Mouse (Mus musculus) neural tube, embryonic 14.5 days (tissue): ENCODE data around the gene Gckr. TPM values are rescaled to one million over a fixed set of nuclear protein-coding genes. Genes with fewer than 3 reads are reported as not detected.

Experiments used
- ATAC-seq: fragments of 200-750 bp; cut with Nextera tagmentation; 2 replicates; pipeline ENCODE4 v1.8.0; 2017; ENCODE audit warnings: low read depth, mild to moderate bottlenecking, moderate TSS enrichment, moderate library complexity
- H3K27ac ChIP-seq: fragments of 300-500 bp; sonication (generic); 2 replicates; pipeline ENCODE4 v1.5.1; 2014; ENCODE audit warnings: low read depth, mild to moderate bottlenecking, control low read depth, low read length, moderate library complexity, mixed read lengths
- H3K27me3 ChIP-seq: fragments of 300-500 bp; sonication (generic); 2 replicates; pipeline ENCODE4 v1.6.1; 2014; ENCODE audit warnings: low read length; ENCODE audit not compliant: control insufficient read depth, insufficient read depth
- H3K36me3 ChIP-seq: fragments of 300-500 bp; sonication (generic); 2 replicates; pipeline ENCODE4 v1.6.1; 2014; ENCODE audit warnings: low read length, mixed read lengths; ENCODE audit not compliant: control insufficient read depth, insufficient read depth
- H3K4me1 ChIP-seq: fragments of 300-500 bp; sonication (generic); 2 replicates; pipeline ENCODE4 v1.6.1; 2014; ENCODE audit warnings: low read length; ENCODE audit not compliant: control insufficient read depth, insufficient read depth
- H3K4me2 ChIP-seq: fragments of 300-500 bp; sonication (generic); 2 replicates; pipeline ENCODE4 v1.6.1; 2014; ENCODE audit warnings: mild to moderate bottlenecking, low read depth, low read length, control low read depth
- H3K4me3 ChIP-seq: fragments of 300-500 bp; sonication (generic); 2 replicates; pipeline ENCODE4 v1.5.1; 2014; ENCODE audit warnings: low read depth, low read length, control low read depth, mixed read lengths
- H3K9ac ChIP-seq: fragments of 300-500 bp; sonication (generic); replicated peaks from 2 replicates; pipeline ENCODE4 v1.6.1; 2014; ENCODE audit warnings: low read depth, mild to moderate bottlenecking, control low read depth, low read length, mixed read lengths
- H3K9me3 ChIP-seq: fragments of 300-500 bp; sonication (generic); 2 replicates; pipeline ENCODE4 v1.6.1; 2016; ENCODE audit warnings: low read length; ENCODE audit not compliant: control insufficient read depth
- WGBS: fragments of 180-500 bp; shearing (Covaris S2); extraction: QIAGEN DNeasy Blood & Tissue Kit; methylation state at CpG from one replicate; pipeline ENCODE4 v1.1.7; 2014; 5-methylcytosine and 5-hydroxymethylcytosine counted together
- polyA plus RNA-seq: library from polyadenylated mRNA; unstranded; fragments of >200 nt; fragmentation: Nextera tagmentation; extraction: Ambion mirVana; gene quantifications from 2 replicates; pipeline ENCODE4 v1.2.1, GENCODE M21; 2014

Gckr gene
- polyA plus RNA-seq, 1 experiment from 2014 or later: 0.21 TPM

DNA sequence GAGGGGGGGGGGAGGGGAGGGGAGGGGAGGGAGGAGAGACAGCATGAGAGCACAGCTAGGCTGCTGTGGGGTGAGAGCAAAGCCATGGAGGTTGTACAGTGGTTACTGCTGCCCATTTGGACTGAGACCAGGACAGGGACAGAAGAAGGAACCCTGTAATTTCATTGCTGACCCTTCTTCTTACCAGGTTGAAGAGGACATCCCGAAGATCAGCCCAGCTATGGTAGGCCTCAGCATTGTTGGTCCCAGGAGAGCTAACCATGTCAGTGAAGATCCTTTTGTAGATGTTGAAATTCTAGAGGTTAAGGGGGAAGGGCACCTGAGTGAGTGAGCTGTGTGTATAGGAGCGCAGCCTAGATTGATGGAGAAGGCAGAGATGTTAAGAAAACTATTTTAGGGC lies 41.9 kb upstream of the Gckr start:
- no peak overlapping the region for H3K4me3 ChIP-seq
- no peak for ATAC-seq
- H3K9ac ChIP-seq: no peak overlapping the region
- 0 out of 2 replicates have a peak, but pooled peaks cover 3% of the 10 kb centered on the region for H3K4me1 ChIP-seq
- no peaks in the 10 kb centered on the region for H3K27me3 ChIP-seq
- H3K36me3 ChIP-seq: peaks cover 51% of the 10 kb centered on the region
- H3K9me3 ChIP-seq: no peaks in the 10 kb centered on the region
- no peak overlapping the region for H3K4me2 ChIP-seq
- no peak overlapping the region for H3K27ac ChIP-seq
- 97% methylated on average over 2 of the region's 2 CpGs for WGBS

DNA sequence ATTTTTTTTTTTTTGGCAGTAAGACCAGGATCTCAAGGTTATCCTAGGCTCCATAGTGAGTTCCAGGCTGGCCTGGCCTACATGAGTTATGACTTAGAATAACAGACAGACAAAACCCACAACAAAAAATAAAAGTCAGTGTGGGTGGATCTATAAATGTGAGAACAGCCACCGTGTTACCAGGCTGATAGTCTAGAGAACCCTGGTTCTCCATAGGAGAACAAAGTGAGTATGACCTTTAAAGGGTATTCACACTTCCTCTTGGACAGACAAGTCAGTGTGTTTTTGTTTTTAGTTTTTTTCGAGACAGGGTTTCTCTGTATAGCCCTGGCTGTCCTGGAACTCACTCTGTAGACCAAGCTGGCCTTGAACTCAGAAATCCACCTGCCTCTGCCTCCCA lies 41.3 kb upstream of the Gckr start:
- Histone ChIP-seq H3K9me3 (no peaks in the 10 kb centered on the region), H3K9ac (no peak overlapping the region), H3K36me3 (peaks cover 51% of the 10 kb centered on the region), H3K4me2 (no peak overlapping the region), H3K27ac (no peak overlapping the region), H3K4me3 (no peak overlapping the region), H3K27me3 (no peaks in the 10 kb centered on the region), H3K4me1 (0 out of 2 replicates have a peak, but pooled peaks cover 3% of the 10 kb centered on the region)
- ATAC-seq: no peak
- 75% methylated on average over 2 of the region's 2 CpGs for WGBS

DNA sequence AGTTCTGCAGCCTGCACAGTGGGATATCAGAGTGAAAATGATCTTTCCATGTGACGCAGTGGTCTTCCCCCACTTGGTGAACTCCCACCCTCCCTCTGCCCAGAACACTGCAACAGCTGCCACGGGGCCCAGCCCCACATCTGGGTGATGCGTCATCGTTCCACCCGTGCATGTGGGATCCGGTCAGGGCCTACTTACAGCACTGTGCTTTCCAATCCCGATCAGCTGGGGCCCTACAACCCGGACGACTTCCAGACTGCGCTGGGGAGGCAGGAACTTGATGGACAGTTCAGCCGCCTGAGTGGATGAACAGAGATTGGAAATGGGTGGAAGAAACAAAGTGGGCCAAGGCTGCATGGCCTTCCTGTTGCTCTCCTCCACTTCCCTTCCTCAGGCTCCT lies 39.6 kb upstream of the Gckr start:
- H3K27ac ChIP-seq: no peak overlapping the region
- H3K4me2 ChIP-seq: no peak overlapping the region
- no peak for ATAC-seq
- no peaks in the 10 kb centered on the region for H3K27me3 ChIP-seq
- H3K36me3 ChIP-seq: peaks cover 45% of the 10 kb centered on the region
- no peak overlapping the region for H3K4me3 ChIP-seq
- no peaks in the 10 kb centered on the region for H3K4me1 ChIP-seq
- WGBS: 83% methylated on average over 11 of the region's 11 CpGs
- H3K9ac ChIP-seq: no peak overlapping the region
- H3K9me3 ChIP-seq: no peaks in the 10 kb centered on the region

DNA sequence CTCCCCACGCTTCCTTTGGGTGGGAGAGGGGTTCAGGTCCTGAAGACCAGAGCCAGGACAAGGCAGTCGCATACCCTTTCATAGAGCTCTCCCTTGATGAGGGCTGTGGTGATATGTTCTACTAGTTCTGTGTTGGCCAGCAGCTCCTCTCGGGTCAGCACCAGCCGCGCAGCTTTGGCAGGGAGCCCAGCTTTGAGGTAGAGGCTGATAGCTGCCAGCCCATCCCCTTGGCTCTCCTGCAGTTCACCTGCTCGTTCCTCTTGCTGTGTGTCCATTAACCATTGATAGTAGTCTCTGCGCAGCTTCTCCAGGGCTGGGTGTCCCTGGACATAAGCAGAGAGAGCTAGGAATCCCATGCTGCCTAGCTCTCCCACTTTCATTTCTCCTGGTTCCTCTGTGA lies 31.1 kb upstream of the Gckr start:
- Histone ChIP-seq H3K4me3 (no peak overlapping the region), H3K4me2 (no peak overlapping the region), H3K27me3 (no peaks in the 10 kb centered on the region), H3K9ac (no peak overlapping the region), H3K4me1 (no peaks in the 10 kb centered on the region), H3K27ac (no peak overlapping the region), H3K36me3 (peaks cover 49% of the 10 kb centered on the region), H3K9me3 (no peaks in the 10 kb centered on the region)
- no peak for ATAC-seq
- WGBS: 96% methylated on average over 7 of the region's 7 CpGs

DNA sequence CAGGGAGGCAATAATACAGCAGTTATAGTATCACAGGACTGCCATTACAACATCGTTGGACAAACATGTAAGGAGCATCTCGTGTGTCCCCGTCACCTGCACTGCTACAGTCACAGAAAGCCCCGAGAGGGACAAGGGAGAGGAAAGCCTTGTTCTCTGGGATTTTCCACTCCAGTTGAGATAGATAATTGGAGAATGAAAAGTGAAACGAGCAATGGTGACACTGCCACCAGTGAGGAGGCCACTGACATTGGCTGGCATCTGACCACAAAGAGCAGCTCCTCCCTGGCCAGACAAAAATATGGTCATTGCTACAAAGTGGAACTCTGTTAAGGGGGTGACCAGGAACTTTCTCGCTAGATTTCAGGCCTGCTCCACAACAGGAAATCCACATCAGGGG lies 29.6 kb upstream of the Gckr start:
- no peaks in the 10 kb centered on the region for H3K4me1 ChIP-seq
- no peaks in the 10 kb centered on the region for H3K9me3 ChIP-seq
- H3K27ac ChIP-seq: no peak overlapping the region
- no peak for ATAC-seq
- H3K4me3 ChIP-seq: no peak overlapping the region
- no peak overlapping the region for H3K9ac ChIP-seq
- no peak overlapping the region for H3K4me2 ChIP-seq
- 71% methylated on average over 6 of the region's 6 CpGs for WGBS
- peaks cover 55% of the 10 kb centered on the region for H3K36me3 ChIP-seq
- no peaks in the 10 kb centered on the region for H3K27me3 ChIP-seq

- H3K9me3 ChIP-seq: no peaks in the 10 kb centered on the region
- H3K36me3 ChIP-seq: peaks cover 29% of the 10 kb centered on the region
- H3K4me3 ChIP-seq: no peak overlapping the region
- H3K27ac ChIP-seq: no peak overlapping the region
- no peak overlapping the region for H3K4me2 ChIP-seq
- WGBS: 92% methylated on average over 6 of the region's 6 CpGs
- no peak overlapping the region for H3K9ac ChIP-seq
- H3K27me3 ChIP-seq: no peaks in the 10 kb centered on the region
- no peak for ATAC-seq
- no peaks in the 10 kb centered on the region for H3K4me1 ChIP-seq
Measured at GRCm38 (mm10) chr5:31273018-31273417, 24.2 kb upstream of the Gckr start.

DNA sequence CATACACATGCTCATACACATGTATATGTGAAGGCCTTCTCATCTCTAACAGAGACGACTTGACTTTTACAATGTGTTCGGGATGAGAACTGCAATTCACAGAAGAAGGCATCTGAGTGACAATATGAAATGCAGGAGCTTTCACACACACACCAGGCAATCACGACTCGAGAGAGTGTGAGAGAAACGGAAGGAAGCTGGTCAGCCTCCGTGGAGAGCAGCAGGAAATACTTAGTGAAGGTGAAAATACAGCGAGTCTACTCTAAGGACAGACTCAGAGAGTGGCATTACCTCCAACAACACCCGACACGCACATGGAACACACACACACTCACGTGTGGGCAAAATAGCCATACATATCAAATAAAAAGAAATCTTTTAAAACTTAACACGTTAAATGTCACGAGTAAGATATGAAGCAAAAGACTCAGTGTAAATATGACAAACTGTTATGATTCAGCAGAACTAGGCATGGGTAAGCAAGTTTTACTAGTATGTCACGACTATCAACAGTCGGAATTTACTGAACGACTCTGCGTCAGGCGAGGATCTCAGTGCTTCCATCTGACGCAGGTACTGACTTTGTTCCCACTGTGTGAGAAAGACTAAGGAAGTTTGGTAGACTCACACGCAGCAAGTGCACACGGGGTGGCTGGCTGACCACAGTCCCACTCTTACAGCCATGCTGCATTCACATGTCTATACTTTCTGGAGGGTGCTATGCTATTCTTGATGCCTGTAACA lies 17.8 kb upstream of the Gckr start:
- WGBS: 89% methylated on average over 20 of the region's 20 CpGs
- Histone ChIP-seq H3K36me3 (peaks cover 52% of the 10 kb centered on the region), H3K9me3 (no peaks in the 10 kb centered on the region), H3K9ac (no peak overlapping the region), H3K4me3 (no peak overlapping the region), H3K4me1 (no peaks in the 10 kb centered on the region), H3K27me3 (no peaks in the 10 kb centered on the region), H3K27ac (no peak overlapping the region), H3K4me2 (no peak overlapping the region)
- ATAC-seq: no peak

GRCm38 (mm10) chr5:31288225-31288624 lies 9.0 kb upstream of the Gckr start:
- no peak overlapping the region for H3K4me2 ChIP-seq
- ATAC-seq: no peak
- WGBS: 82% methylated on average over 4 of the region's 4 CpGs

GRCm38 (mm10) chr5:31288655-31289054 lies 8.6 kb upstream of the Gckr start:
- Histone ChIP-seq H3K9ac (no peak overlapping the region), H3K4me2 (no peak overlapping the region), H3K27me3 (no peaks in the 10 kb centered on the region), H3K4me1 (peaks cover 3% of the 10 kb centered on the region; the same call in 1 of the 2 replicates), H3K4me3 (no peak overlapping the region), H3K27ac (no peak overlapping the region), H3K36me3 (peaks cover 40% of the 10 kb centered on the region), H3K9me3 (no peaks in the 10 kb centered on the region)
- 77% methylated on average over 3 of the region's 3 CpGs for WGBS
- no peak for ATAC-seq

More at GRCm38 (mm10) chr5:31288225-31288624, 9.0 kb upstream of the Gckr start:
- Histone ChIP-seq H3K27ac (no peak overlapping the region), H3K36me3 (peaks cover 40% of the 10 kb centered on the region), H3K4me1 (0 out of 2 replicates have a peak, but pooled peaks cover 3% of the 10 kb centered on the region), H3K9ac (no peak overlapping the region), H3K9me3 (no peaks in the 10 kb centered on the region), H3K4me3 (no peak overlapping the region), H3K27me3 (no peaks in the 10 kb centered on the region)
